Mouse (Mus musculus) brain, adult 2 months (tissue): ENCODE measurements around the gene Pqlc2.

Experiments used
- DNase-seq: peaks from one replicate; pipeline ENCODE4 v3.0.0; 2011; ENCODE audit warnings: low read depth, low spot score

The Pqlc2 gene

GRCm38 (mm10) chr4:139305521-139305920 is 5.0 kb downstream of the Pqlc2 start:
- no peak for DNase-seq

- no peak for DNase-seq
These were observed 8.3 kb downstream of the Pqlc2 start for GRCm38 (mm10) chr4:139302241-139302640.

GRCm38 (mm10) chr4:139301780-139302179 is 8.7 kb downstream of the Pqlc2 start:
- DNase-seq = no peak

- peak; percentile 74 for DNase-seq
These were observed 11.7 kb downstream of the Pqlc2 start for GRCm38 (mm10) chr4:139298671-139299366.

- DNase-seq = peak; percentile 98
These were observed 12.9 kb downstream of the Pqlc2 start for GRCm38 (mm10) chr4:139297566-139297965.

GRCm38 (mm10) chr4:139292038-139292437 is 18.5 kb downstream of the Pqlc2 start:
- no peak for DNase-seq

- peak; percentile 63 for DNase-seq
These were observed 19.4 kb downstream of the Pqlc2 start for GRCm38 (mm10) chr4:139291099-139291498.

GRCm38 (mm10) chr4:139289017-139289416 is 21.5 kb downstream of the Pqlc2 start:
- DNase-seq = peak; percentile 90

GRCm38 (mm10) chr4:139287122-139287863 is 23.2 kb downstream of the Pqlc2 start:
- peak; percentile 84 for DNase-seq

- no peak for DNase-seq
These were observed 24.3 kb downstream of the Pqlc2 start for GRCm38 (mm10) chr4:139286234-139286633.

GRCm38 (mm10) chr4:139284877-139285276 is 25.6 kb downstream of the Pqlc2 start:
- no peak for DNase-seq

GRCm38 (mm10) chr4:139282955-139283417 is 27.5 kb downstream of the Pqlc2 start:
- peak; percentile 78 for DNase-seq

GRCm38 (mm10) chr4:139281791-139282345 is 28.6 kb downstream of the Pqlc2 start:
- DNase-seq = no peak

GRCm38 (mm10) chr4:139280530-139280929 is 30.0 kb downstream of the Pqlc2 start:
- no peak for DNase-seq

- no peak for DNase-seq
These were observed 34.1 kb downstream of the Pqlc2 start for GRCm38 (mm10) chr4:139276411-139276810.

- DNase-seq = peak; percentile 81
These were observed 35.9 kb downstream of the Pqlc2 start for GRCm38 (mm10) chr4:139274573-139274972.

- no peak for DNase-seq
These were observed 37.4 kb downstream of the Pqlc2 start for GRCm38 (mm10) chr4:139272951-139273680.

GRCm38 (mm10) chr4:139271562-139271961 is 38.9 kb downstream of the Pqlc2 start:
- no peak for DNase-seq

GRCm38 (mm10) chr4:139270168-139270567 is 40.3 kb downstream of the Pqlc2 start:
- peak; percentile 90 for DNase-seq

GRCm38 (mm10) chr4:139268242-139268641 is 42.3 kb downstream of the Pqlc2 start:
- peak; percentile 72 for DNase-seq

- no peak for DNase-seq
These were observed 43.2 kb downstream of the Pqlc2 start for GRCm38 (mm10) chr4:139267335-139267734.

- DNase-seq = no peak
These were observed 44.0 kb downstream of the Pqlc2 start for GRCm38 (mm10) chr4:139266500-139266865.
